Mouse (Mus musculus): ENCODE results near the gene Cd52. TPM values are rescaled to one million over a fixed set of nuclear protein-coding genes. Genes with fewer than 3 reads are reported as not detected.

Gene Cd52
- total RNA-seq, 2 experiments from 2014 or later, result 3.5 to 10.3 TPM

DNA sequence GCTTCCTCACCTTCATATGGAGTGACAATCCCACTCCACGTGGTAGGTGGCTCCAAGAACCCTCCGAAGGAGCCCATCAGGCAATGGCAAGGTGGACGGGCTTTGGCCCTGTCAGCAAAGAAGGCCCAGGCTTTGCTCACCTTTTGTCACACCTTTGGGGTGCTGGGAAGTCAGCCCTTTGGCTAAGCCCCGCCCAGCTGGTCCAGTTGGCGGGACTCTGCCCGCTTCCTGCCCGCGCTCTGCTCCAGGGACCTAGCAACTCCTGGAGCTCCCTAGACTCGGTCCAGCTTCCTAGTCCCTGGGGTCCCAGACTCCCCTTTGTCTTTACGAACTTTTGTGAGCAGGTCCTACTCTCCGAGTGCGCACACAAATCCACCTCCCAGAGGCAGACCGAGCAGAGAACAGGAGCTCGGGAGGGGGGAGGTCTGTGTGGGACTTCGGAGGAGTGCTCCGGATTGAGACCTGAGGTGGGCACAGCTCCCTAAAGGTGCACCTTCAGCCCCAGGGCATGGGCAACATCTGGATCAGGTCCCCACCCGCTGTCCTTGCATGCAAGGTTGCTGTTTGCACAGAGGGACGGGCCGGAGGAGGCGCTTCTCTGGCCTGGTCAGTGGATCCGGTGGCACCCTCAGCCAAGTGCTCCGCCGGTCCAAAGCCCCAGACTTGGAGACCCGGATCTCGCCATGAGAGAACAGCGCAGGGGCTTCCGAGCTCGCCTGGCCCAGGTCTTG, 34.6 kb downstream of the Cd52 start, which contains the start of gene Crybg2:
TSS of gene Crybg2 (plus strand) at position 681 of the 731 bp plus-strand sequence.
- no peak for DNase-seq
- intact Hi-C loops (cut with DNase I), result no loop called here

DNA sequence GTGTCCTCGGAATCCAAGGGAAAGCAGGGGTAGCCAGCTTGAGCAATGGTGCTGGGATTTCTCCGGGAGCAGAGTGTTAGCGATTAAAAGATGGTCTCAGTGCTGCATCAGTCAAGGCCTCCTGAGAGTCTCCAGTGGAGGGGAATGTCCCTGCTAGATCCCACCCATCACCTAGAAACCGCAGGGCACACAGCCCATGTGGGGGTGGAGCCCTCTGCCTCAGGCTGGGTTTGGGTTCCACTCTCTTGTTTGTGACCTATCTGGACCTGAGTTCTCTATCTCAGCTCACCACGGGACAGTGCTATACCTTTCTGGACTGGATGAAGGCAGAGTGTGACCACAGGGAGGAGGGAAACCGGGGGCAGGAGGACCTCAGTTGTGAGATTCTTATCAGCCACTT, 36.0 kb downstream of the Cd52 start:
- intact Hi-C loops (cut with DNase I), result no loop called here
- no peak for DNase-seq

DNA sequence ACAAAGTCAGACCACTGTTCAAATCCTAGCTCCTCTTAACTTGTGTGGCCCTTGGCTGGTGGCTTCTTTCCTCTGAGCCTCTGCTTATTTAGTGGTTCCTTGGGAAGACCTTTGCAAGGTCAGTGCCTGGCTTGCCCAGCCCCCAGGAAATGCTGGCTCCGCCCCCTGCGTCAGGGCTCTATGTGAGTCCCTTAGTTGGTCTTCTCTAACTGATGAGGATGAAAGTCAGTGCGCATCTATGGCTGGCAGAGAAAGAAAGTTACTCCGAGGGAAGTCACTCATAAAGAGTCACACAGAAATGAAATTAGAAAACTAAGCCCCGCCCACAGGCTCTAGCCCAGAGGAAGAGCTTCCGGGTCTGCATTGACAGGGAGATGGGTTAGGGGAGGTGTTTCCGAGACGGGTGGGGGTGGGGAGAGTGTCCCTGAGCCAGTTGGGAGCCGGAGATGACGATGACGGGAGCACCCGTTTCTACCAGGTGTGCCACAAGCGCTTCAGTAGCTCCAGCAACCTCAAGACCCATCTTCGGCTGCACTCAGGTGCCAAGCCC, 36.6 kb downstream of the Cd52 start:
- intact Hi-C loops (cut with DNase I), result no loop called here
- DNase-seq, result no peak

- no peak for DNase-seq
- intact Hi-C loops (cut with DNase I), result no loop called here
Measured at GRCm38 (mm10) chr4:134053538-134053937, 41.3 kb downstream of the Cd52 start, which contains the start of gene Zfp683. Gene Zfp683, plus strand, starts transcription at chr4:134053838.

GRCm38 (mm10) chr4:134052560-134052959, 42.3 kb downstream of the Cd52 start:
- intact Hi-C loops (cut with DNase I), result no loop called here
- peak; percentile 53 to 63 for DNase-seq

DNA sequence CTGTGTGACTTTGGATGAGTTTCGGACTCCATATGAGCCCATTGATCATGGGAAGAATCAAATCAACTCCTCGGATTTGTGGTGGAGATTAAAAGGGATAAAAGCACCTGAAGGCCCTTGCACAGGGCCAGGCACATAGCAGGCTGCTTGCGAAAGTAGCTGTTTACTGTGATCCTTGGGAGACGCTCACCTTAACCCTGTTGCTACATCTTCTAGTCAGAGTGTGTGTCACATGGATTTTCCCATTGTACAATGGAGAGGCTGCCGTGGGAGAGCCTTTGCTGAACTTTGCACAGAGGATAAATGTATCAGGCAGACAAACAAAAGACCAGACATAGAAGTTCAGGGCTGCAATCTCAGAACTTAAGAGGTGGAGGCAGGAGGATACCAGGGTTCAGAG, 43.0 kb downstream of the Cd52 start:
- no peak for DNase-seq
- intact Hi-C loops (cut with DNase I), result no loop called here

- no peak for DNase-seq
- intact Hi-C loops (cut with DNase I), result no loop called here
Measured at GRCm38 (mm10) chr4:134047648-134048047, 47.2 kb downstream of the Cd52 start.

- intact Hi-C loops (cut with DNase I), result no loop called here
- DNase-seq, result no peak
Measured at GRCm38 (mm10) chr4:134043041-134043440, 51.8 kb downstream of the Cd52 start.

DNA sequence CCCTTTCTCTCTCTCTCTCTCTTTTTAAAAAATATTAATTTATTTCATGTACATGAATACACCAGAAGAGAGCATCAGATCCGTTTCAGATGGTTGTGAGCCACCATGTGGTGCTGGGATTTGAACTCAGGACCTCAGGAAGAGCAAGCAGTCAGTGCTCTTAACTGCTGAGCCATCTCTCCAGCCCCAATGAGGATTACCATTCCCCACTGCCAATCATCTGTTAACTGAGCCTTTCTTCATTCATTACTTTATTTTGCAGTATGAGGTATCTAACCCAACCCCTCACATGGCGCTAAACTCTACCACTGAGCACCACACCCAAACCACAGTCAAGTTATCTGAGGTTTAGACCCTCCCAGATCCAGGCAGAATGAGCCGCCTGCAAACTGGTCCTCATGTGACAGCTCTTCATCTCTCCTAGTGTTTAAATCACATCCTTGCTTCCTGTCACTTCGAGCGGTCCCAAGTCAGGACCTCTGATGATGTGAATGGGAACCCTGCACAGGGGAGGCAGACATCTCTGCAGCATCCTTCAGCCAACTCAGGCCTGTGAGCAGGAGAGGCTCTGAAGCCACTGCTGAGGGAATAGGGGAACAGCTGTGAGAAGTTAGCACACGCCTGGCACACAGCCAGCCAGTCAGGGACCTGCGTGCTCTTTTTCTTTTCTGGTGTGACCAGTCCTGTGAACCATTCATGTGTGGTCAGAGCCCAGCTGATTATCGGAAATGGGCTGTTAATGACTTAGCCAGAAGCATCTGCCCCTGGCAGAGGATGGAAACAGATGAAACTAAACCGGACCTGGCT, 53.4 kb downstream of the Cd52 start:
- intact Hi-C loops (cut with DNase I), result no loop called here
- peak; percentile 15 to 32 for DNase-seq

DNA sequence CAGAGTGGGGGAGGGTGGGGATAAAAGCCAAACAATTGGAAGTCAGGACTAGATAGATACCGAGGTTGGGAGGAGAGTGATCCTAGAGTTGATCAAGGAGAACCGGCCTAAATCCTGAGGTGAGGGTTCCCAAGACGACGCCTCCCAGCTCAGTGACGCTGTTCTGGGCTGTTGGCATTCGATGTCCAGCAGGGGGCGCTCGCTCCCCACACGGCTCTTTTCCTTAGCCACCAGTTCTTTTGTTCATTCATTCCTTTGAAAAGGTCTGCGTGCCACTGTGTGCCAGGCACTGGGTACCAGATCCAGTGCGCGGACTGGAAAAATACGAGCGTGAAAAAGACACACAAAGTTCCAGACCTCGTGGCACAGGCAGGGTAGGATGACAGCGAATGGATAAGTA, 58.9 kb downstream of the Cd52 start:
- intact Hi-C loops (cut with DNase I), result loop anchor here (2.0 to 5.0 kb wide), 4 partner anchors 43 to 256 kb away; no protein-coding TSS in a partner anchor

More for the DNA sequence above, 58.9 kb downstream of the Cd52 start:
- DNase-seq, result peak; percentile 74 to 84

Other genes starting within 250 kb of the Cd52 start
- 1 to 10 TPM; 7.4 to 9.3 TPM for gene Rps6ka1, start 207.3 kb downstream of the Cd52 start, total RNA-seq (2021)
- 100 to 1,000 TPM; 129 to 151 TPM for gene Hmgn2, start 126.4 kb downstream of the Cd52 start, total RNA-seq (2021)
- 10 to 100 TPM; 25.5 to 27.5 TPM for gene Dhdds, start 94.2 kb downstream of the Cd52 start, total RNA-seq (2021)
- not detected for gene Lin28a, start 76.2 kb downstream of the Cd52 start, total RNA-seq (2021)
- not detected for gene Zfp683, start 41.2 kb downstream of the Cd52 start, total RNA-seq (2021)
- under 1 TPM in 1 of 2 experiments, not detected in 1; 0.24 TPM for gene Crybg2, start 34.3 kb downstream of the Cd52 start, total RNA-seq (2021)
- gene Ubxn11, start 7.5 kb upstream of the Cd52 start, total RNA-seq (2021), result 1 to 10 TPM; 1.4 to 1.7 TPM
- 10 to 100 TPM; 47.4 to 51.4 TPM for gene Sh3bgrl3, start 33.7 kb upstream of the Cd52 start, total RNA-seq (2021)
- 10 to 100 TPM; 31.5 to 33.7 TPM for gene Cep85, start 92.0 kb upstream of the Cd52 start, total RNA-seq (2021)
- not detected for gene Gm7534, start 107.9 kb upstream of the Cd52 start, total RNA-seq (2021)
- gene Catsper4, start 132.3 kb upstream of the Cd52 start, total RNA-seq (2021), result not detected
- gene Cnksr1, start 143.3 kb upstream of the Cd52 start, total RNA-seq (2021), result 1 to 10 TPM; 2.3 to 3.2 TPM
- gene E130218I03Rik, start 148.6 kb upstream of the Cd52 start, total RNA-seq (2021), result not detected
- 1 to 10 TPM; 2.4 to 3.3 TPM for gene Zfp593, start 150.5 kb upstream of the Cd52 start, total RNA-seq (2021)
- not detected for gene Gm30191, start 151.9 kb upstream of the Cd52 start, total RNA-seq (2021)
- gene Grrp1, start 159.0 kb upstream of the Cd52 start, total RNA-seq (2021), result 10 to 100 TPM in 1 of 2 experiments, 1 to 10 TPM in 1; 8.6 to 13.8 TPM
- 1 to 10 TPM; 6.6 to 8.6 TPM for gene Pdik1l, start 192.8 kb upstream of the Cd52 start, total RNA-seq (2021)
- 100 to 1,000 TPM; 193 to 217 TPM for gene Trim63, start 220.0 kb upstream of the Cd52 start, total RNA-seq (2021)
- gene Slc30a2, start 248.1 kb upstream of the Cd52 start, total RNA-seq (2021), result under 1 TPM; 0.68 to 0.96 TPM